Mouse (Mus musculus): ENCODE measurements around the gene Tceal5. TPM values are rescaled to one million over a fixed set of nuclear protein-coding genes. Genes with fewer than 3 reads are reported as not detected.
A peak's percentile ranks its signal among the peaks of the same experiment; 100 is the strongest.

Gene Tceal5
- total RNA-seq (2015; ENCODE audit: low replicate concordance) (not detected in 2 replicates), total RNA-seq (2017; ENCODE audit: low replicate concordance) (not detected in 2 replicates)

- ATAC-seq (replicated peaks; ENCODE audit: low FRiP score, poor library complexity, severe bottlenecking): no peak
These were observed at the start of gene Tceal5 for GRCm38 (mm10) chrX:136203664-136204066. TSS of gene Tceal5 (minus strand) at chrX:136203876.

GRCm38 (mm10) chrX:136252023-136252729 is 48.5 kb upstream of the Tceal5 start:
- no peak for ATAC-seq (replicated peaks; ENCODE audit: low FRiP score, poor library complexity, severe bottlenecking)

- no peak for ATAC-seq (replicated peaks; ENCODE audit: low FRiP score, poor library complexity, severe bottlenecking)
These were observed 46.0 kb upstream of the Tceal5 start for GRCm38 (mm10) chrX:136249671-136250070.

- no peak for ATAC-seq (replicated peaks; ENCODE audit: low FRiP score, poor library complexity, severe bottlenecking)
These were observed 45.1 kb upstream of the Tceal5 start for GRCm38 (mm10) chrX:136248811-136249210.

- peak; percentile 68 for ATAC-seq (replicated peaks; ENCODE audit: low FRiP score, poor library complexity, severe bottlenecking)
These were observed 41.9 kb upstream of the Tceal5 start for GRCm38 (mm10) chrX:136245521-136246071.

- peak; percentile 99 for ATAC-seq (replicated peaks; ENCODE audit: low FRiP score, poor library complexity, severe bottlenecking)
These were observed 41.0 kb upstream of the Tceal5 start, which contains the start of gene Tceal9 for GRCm38 (mm10) chrX:136244574-136245229. TSS of gene Tceal9 (plus strand) at chrX:136245079.

- ATAC-seq (replicated peaks; ENCODE audit: low FRiP score, poor library complexity, severe bottlenecking): no peak
These were observed 39.5 kb upstream of the Tceal5 start for GRCm38 (mm10) chrX:136243181-136243580.

GRCm38 (mm10) chrX:136238118-136238517 is 34.4 kb upstream of the Tceal5 start:
- peak; percentile 72 for ATAC-seq (replicated peaks; ENCODE audit: low FRiP score, poor library complexity, severe bottlenecking)

GRCm38 (mm10) chrX:136227768-136228167 is 24.1 kb upstream of the Tceal5 start:
- ATAC-seq (replicated peaks; ENCODE audit: low FRiP score, poor library complexity, severe bottlenecking): no peak

- ATAC-seq (replicated peaks; ENCODE audit: low FRiP score, poor library complexity, severe bottlenecking): no peak
These were observed 20.0 kb upstream of the Tceal5 start for GRCm38 (mm10) chrX:136223714-136224113.

- no peak for ATAC-seq (replicated peaks; ENCODE audit: low FRiP score, poor library complexity, severe bottlenecking)
These were observed 12.6 kb upstream of the Tceal5 start for GRCm38 (mm10) chrX:136216303-136216702.

- peak; percentile 88 for ATAC-seq (replicated peaks; ENCODE audit: low FRiP score, poor library complexity, severe bottlenecking)
These were observed 11.3 kb upstream of the Tceal5 start, which contains the start of the genes Tceal7 and Bex1 for GRCm38 (mm10) chrX:136214729-136215677. TSS of gene Tceal7 (plus strand) at chrX:136214779. TSS of gene Bex1 (minus strand) at chrX:136215513.

GRCm38 (mm10) chrX:136213396-136213795 is 9.7 kb upstream of the Tceal5 start:
- ATAC-seq (replicated peaks; ENCODE audit: low FRiP score, poor library complexity, severe bottlenecking): no peak

GRCm38 (mm10) chrX:136204406-136204805 is 730 bp upstream of the Tceal5 start:
- ATAC-seq (replicated peaks; ENCODE audit: low FRiP score, poor library complexity, severe bottlenecking): no peak

GRCm38 (mm10) chrX:136203257-136203656 is 419 bp downstream of the Tceal5 start:
- no peak for ATAC-seq (replicated peaks; ENCODE audit: low FRiP score, poor library complexity, severe bottlenecking)

- ATAC-seq (replicated peaks; ENCODE audit: low FRiP score, poor library complexity, severe bottlenecking): peak; percentile 65; the same call in 1 of the 2 replicates
These were observed 6.8 kb downstream of the Tceal5 start for GRCm38 (mm10) chrX:136196873-136197272.

- ATAC-seq (replicated peaks; ENCODE audit: low FRiP score, poor library complexity, severe bottlenecking): no peak
These were observed 8.3 kb downstream of the Tceal5 start for GRCm38 (mm10) chrX:136195193-136195944.

- ATAC-seq (replicated peaks; ENCODE audit: low FRiP score, poor library complexity, severe bottlenecking): no peak
These were observed 20.6 kb downstream of the Tceal5 start for GRCm38 (mm10) chrX:136183107-136183506.

Data from erythroblast, adult 5-6 weeks (primary cell).